Mouse (Mus musculus) testis, adult 2 months (tissue): ENCODE measurements around the gene Sgf29.

Source experiments
- CTCF ChIP-seq: fragments of 200-500 bp; IDR thresholded peaks from 2 replicates; pipeline ENCODE4 v1.5.1; 2012; ENCODE audit warnings: low read depth, mild to moderate bottlenecking, inconsistent platforms, low read length, moderate library complexity; ENCODE audit not compliant: control insufficient read depth, insufficient read depth, insufficient replicate concordance
- POLR2A ChIP-seq: fragments of 200-500 bp; IDR thresholded peaks from 2 replicates; pipeline ENCODE4 v1.6.1; 2012; ENCODE audit warnings: low read depth, mild to moderate bottlenecking, inconsistent platforms, low read length, moderate library complexity; ENCODE audit not compliant: control insufficient read depth

GRCm38 (mm10) chr7:126601896-126602295, 47.2 kb upstream of the Sgf29 start:
- TF ChIP-seq POLR2A (no peak), CTCF (no peak)
